Mouse (Mus musculus) cerebellum, adult 2 months (tissue): ENCODE measurements around the gene Ppfibp2.

Source experiments
- CTCF ChIP-seq: fragments of 200-500 bp; IDR thresholded peaks from 2 replicates; pipeline ENCODE4 v1.5.1; 2011; ENCODE audit warnings: low read depth, mild to moderate bottlenecking, control low read depth, low read length, moderate library complexity, borderline replicate concordance; ENCODE audit not compliant: insufficient read depth
- POLR2A ChIP-seq: fragments of 200-500 bp; IDR thresholded peaks from 2 replicates; pipeline ENCODE4 v1.6.1; 2011; ENCODE audit warnings: low read length, control low read depth, borderline replicate concordance; ENCODE audit not compliant: insufficient read depth

- TF ChIP-seq CTCF (no peak), POLR2A (no peak)
Measured at GRCm38 (mm10) chr7:107744454-107744853, 149.4 kb downstream of the Ppfibp2 start.
